Mouse (Mus musculus) heart, postnatal 0 days (tissue): ENCODE data around the gene Tbrg4. TPM values are rescaled to one million over a fixed set of nuclear protein-coding genes. Genes with fewer than 3 reads are reported as not detected.
A peak's percentile ranks its signal among the peaks of the same experiment; 100 is the strongest.

ENCODE experiments used
- ATAC-seq: fragments of 200-750 bp; cut with Nextera tagmentation; 2 replicates; pipeline ENCODE4 v1.8.0; 2017; ENCODE audit warnings: low read depth, moderate number of reproducible peaks, moderate library complexity; ENCODE audit not compliant: insufficient read depth
- DNase-seq: peaks from one replicate; pipeline ENCODE4 v3.0.0-alpha.2; 2016; ENCODE audit warnings: low spot score
- H3K27ac ChIP-seq: fragments of 300-500 bp; sonication (generic); 2 replicates; pipeline ENCODE4 v1.5.1; 2014; ENCODE audit warnings: low read depth, mild to moderate bottlenecking
- H3K27me3 ChIP-seq: fragments of 300-500 bp; sonication (generic); 2 replicates; pipeline ENCODE4 v1.6.1; 2014; ENCODE audit warnings: low read length, mixed read lengths; ENCODE audit not compliant: control insufficient read depth, insufficient read depth
- H3K36me3 ChIP-seq: fragments of 300-500 bp; sonication (generic); replicated peaks from 2 replicates; pipeline ENCODE4 v1.6.1; 2014; ENCODE audit warnings: low read length, mixed read lengths; ENCODE audit not compliant: control insufficient read depth, insufficient read depth
- H3K4me1 ChIP-seq: fragments of 300-500 bp; sonication (generic); 2 replicates; pipeline ENCODE4 v1.6.1; 2014; ENCODE audit warnings: antibody characterized with exemption; ENCODE audit not compliant: control insufficient read depth, insufficient read depth
- H3K4me2 ChIP-seq: fragments of 300-500 bp; sonication (generic); 2 replicates; pipeline ENCODE4 v1.6.1; 2014; ENCODE audit warnings: low read depth, mild to moderate bottlenecking, low read length, moderate library complexity
- H3K4me3 ChIP-seq: fragments of 300-500 bp; sonication (generic); 2 replicates; pipeline ENCODE4 v1.5.1; 2014; ENCODE audit warnings: low read depth, low read length
- H3K9ac ChIP-seq: fragments of 300-500 bp; sonication (generic); replicated peaks from 2 replicates; pipeline ENCODE4 v1.6.1; 2014; ENCODE audit warnings: low read depth, low read length, mixed read lengths
- H3K9me3 ChIP-seq: fragments of 300-500 bp; sonication (generic); replicated peaks from 2 replicates; pipeline ENCODE4 v1.6.1; 2016; ENCODE audit warnings: low read length; ENCODE audit not compliant: control insufficient read depth
- CTCF ChIP-seq: IDR thresholded peaks from 2 replicates; pipeline ENCODE4 v1.5.1; 2016; ENCODE audit warnings: antibody characterized with exemption, control low read depth, low read depth
- EP300 ChIP-seq: IDR thresholded peaks from 2 replicates; pipeline ENCODE4 v1.6.1; 2016; ENCODE audit warnings: antibody characterized with exemption, low read depth
- WGBS: fragments of 180-500 bp; shearing (Covaris S2); extraction: QIAGEN DNeasy Blood & Tissue Kit; methylation state at CpG from one replicate; pipeline ENCODE4 v1.1.7; 2014; 5-methylcytosine and 5-hydroxymethylcytosine counted together
- polyA plus RNA-seq: library from polyadenylated mRNA; unstranded; fragments of >200 nt; fragmentation: Nextera tagmentation; extraction: Ambion mirVana; gene quantifications from 2 replicates; pipeline ENCODE4 v1.2.1, GENCODE M21; 2015
- total RNA-seq: library from RNA; depleted of rRNA; stranded (reverse); fragments of >200 nt; gene quantifications from 2 replicates; pipeline ENCODE4 v1.2.3, GENCODE M21; 2014; ENCODE audit warnings: low replicate concordance

Gene Tbrg4
- total and polyA plus RNA-seq, 2 experiments from 2014 or later, result 62.5 to 65.8 TPM

GRCm38 (mm10) chr11:6579361-6579760, 46.5 kb downstream of the Tbrg4 start:
- WGBS, result 89% methylated on average over 7 of the region's 7 CpGs
- DNase-seq, result no peak
- H3K9ac ChIP-seq, result no peak overlapping the region
- H3K36me3 ChIP-seq, result 0 out of 2 replicates have a peak, but pooled peaks cover 7% of the 10 kb centered on the region
- TF ChIP-seq CTCF (no peak), EP300 (no peak)
- H3K4me1 ChIP-seq, result no peaks in the 10 kb centered on the region
- no peaks in the 10 kb centered on the region for H3K9me3 ChIP-seq
- H3K27me3 ChIP-seq, result no peaks in the 10 kb centered on the region
- H3K27ac ChIP-seq, result no peak overlapping the region
- no peak overlapping the region for H3K4me2 ChIP-seq
- H3K4me3 ChIP-seq, result no peak overlapping the region
- no peak for ATAC-seq

- no peaks in the 10 kb centered on the region for H3K4me1 ChIP-seq
- no peak overlapping the region for H3K4me3 ChIP-seq
- 0 out of 2 replicates have a peak, but pooled peaks cover 23% of the 10 kb centered on the region for H3K36me3 ChIP-seq
- TF ChIP-seq EP300, result no peak
- no peak for TF ChIP-seq CTCF
- H3K4me2 ChIP-seq, result no peak overlapping the region
- H3K9ac ChIP-seq, result no peak overlapping the region
- DNase-seq, result no peak
- ATAC-seq, result no peak
- H3K9me3 ChIP-seq, result no peaks in the 10 kb centered on the region
- WGBS, result 85% methylated on average over 3 of the region's 3 CpGs
- H3K27ac ChIP-seq, result no peak overlapping the region
- H3K27me3 ChIP-seq, result no peaks in the 10 kb centered on the region
Observed at GRCm38 (mm10) chr11:6576151-6576550, 49.7 kb downstream of the Tbrg4 start.

DNA sequence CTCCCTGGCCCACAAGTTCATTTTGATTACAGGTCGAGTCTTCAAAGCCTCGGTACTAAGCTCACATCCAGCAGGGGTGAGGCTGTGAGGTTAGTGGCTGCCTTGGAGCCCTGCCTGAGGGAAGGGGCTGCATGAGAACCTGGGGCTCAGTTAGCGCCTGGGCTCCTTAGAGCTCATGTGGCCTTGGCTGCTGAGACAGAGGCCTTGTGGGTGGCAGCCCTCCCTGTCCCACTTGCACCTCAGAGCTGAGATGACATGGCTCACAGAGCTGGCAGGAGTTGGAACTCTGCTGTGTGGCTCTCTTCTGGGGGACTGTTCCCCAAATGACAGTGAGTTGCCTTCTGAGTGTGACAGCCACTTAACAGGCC, 56.5 kb downstream of the Tbrg4 start:
- Histone ChIP-seq H3K4me2 (no peak overlapping the region), H3K27ac (no peak overlapping the region), H3K27me3 (no peaks in the 10 kb centered on the region), H3K9me3 (no peaks in the 10 kb centered on the region), H3K4me1 (no peaks in the 10 kb centered on the region; the same call in 1 of the 2 replicates), H3K4me3 (no peak overlapping the region), H3K9ac (no peak overlapping the region), H3K36me3 (peaks cover 27% of the 10 kb centered on the region; the same call in 1 of the 2 replicates)
- TF ChIP-seq EP300, result no peak
- no peak for TF ChIP-seq CTCF
- no peak for DNase-seq
- WGBS, result 60% methylated on average over 3 of the region's 3 CpGs
- no peak for ATAC-seq

DNA sequence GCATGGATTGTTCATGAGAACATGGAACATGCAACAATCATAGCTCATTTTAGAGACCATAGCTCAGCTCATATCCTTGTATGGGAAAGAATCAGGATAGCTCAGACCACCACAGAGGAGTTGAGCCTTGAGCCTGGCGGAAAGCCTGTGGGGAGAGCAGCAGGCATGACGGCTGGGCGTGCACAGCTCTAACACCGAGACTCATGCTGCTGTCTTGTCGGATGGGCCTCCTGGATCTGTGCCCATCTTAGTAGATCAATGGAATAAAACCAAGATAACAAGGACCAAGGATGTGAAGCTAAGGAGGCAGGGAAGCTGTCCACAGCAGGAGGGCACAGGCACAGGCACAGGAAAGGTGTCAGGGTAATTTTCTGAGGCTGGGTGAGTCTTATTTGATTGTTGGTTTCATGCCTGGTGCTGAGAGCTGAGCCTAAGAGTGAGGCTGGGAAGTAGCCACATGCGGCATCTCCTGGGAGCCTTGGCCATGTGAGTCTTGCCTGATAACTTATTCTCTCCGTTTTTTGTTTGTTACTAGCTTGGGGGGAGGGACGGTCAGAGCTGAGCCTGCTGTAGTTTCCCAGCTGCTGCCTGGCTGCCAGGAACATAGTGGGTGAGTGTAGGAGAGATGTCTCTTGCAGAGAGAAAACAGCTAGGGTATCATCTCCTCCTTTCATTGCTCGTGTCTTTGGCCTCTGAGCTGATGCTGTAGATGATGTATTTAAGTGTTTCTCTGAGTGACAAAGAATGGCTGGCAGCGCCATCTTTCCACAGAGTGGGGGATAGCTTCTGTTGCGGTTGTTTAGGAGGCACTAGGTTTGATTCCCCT, 57.1 kb downstream of the Tbrg4 start:
- Histone ChIP-seq H3K36me3 (peaks cover 26% of the 10 kb centered on the region; the same call in 1 of the 2 replicates), H3K27ac (peak overlapping the region; percentile 43), H3K4me2 (0 out of 2 replicates have a peak overlapping the region, but pooled peaks have one; percentile 6), H3K9me3 (no peaks in the 10 kb centered on the region), H3K9ac (0 out of 2 replicates have a peak overlapping the region, but pooled peaks have one; percentile 19), H3K4me3 (no peak overlapping the region), H3K4me1 (peaks cover under 1% of the 10 kb centered on the region; the same call in 1 of the 2 replicates), H3K27me3 (no peaks in the 10 kb centered on the region)
- ATAC-seq, result no peak
- peak; percentile 40 for TF ChIP-seq CTCF
- no peak for TF ChIP-seq EP300
- no peak for DNase-seq
- WGBS, result 50% methylated on average over 11 of the region's 11 CpGs

- no peak overlapping the region for H3K4me2 ChIP-seq
- H3K9ac ChIP-seq, result no peak overlapping the region
- H3K27me3 ChIP-seq, result no peaks in the 10 kb centered on the region
- peak; percentile 36; the same call in 1 of the 2 replicates for ATAC-seq
- peaks cover 6% of the 10 kb centered on the region; the same call in 1 of the 2 replicates for H3K4me1 ChIP-seq
- no peak overlapping the region for H3K4me3 ChIP-seq
- peaks cover 17% of the 10 kb centered on the region; the same call in 1 of the 2 replicates for H3K36me3 ChIP-seq
- H3K9me3 ChIP-seq, result no peaks in the 10 kb centered on the region
- no peak for DNase-seq
- WGBS, result 30% methylated on average over 8 of the region's 8 CpGs
- H3K27ac ChIP-seq, result peak overlapping the region; percentile 1; the same call in 1 of the 2 replicates
- no peak for TF ChIP-seq CTCF
- TF ChIP-seq EP300, result no peak
Observed at GRCm38 (mm10) chr11:6567951-6568350, 57.9 kb downstream of the Tbrg4 start.
